Mouse (Mus musculus) cerebellum, postnatal 25 days (tissue): Measurements from ENCODE around the gene Laptm5.

Source experiments
- DNase-seq, 2 experiments: peaks; one replicate each; pipeline ENCODE4 v3.0.0; 2021; ENCODE audit warnings: mixed read lengths in 2 of 2

Laptm5 gene

GRCm38 (mm10) chr4:130921986-130922385, 9.1 kb downstream of the Laptm5 start:
- no peak for DNase-seq

- DNase-seq, result no peak
Measured at GRCm38 (mm10) chr4:130926274-130926673, 13.3 kb downstream of the Laptm5 start.

- DNase-seq, result no peak
Measured at GRCm38 (mm10) chr4:130927821-130928220, 14.9 kb downstream of the Laptm5 start.

- no peak for DNase-seq
Measured at GRCm38 (mm10) chr4:130942644-130943043, 29.7 kb downstream of the Laptm5 start.

- DNase-seq, result no peak
Measured at GRCm38 (mm10) chr4:130944112-130944511, 31.2 kb downstream of the Laptm5 start, which contains the start of gene Matn1. TSS of gene Matn1 (plus strand) at chr4:130944385.

- no peak for DNase-seq
Measured at GRCm38 (mm10) chr4:130944779-130945178, 31.9 kb downstream of the Laptm5 start.

- DNase-seq, result peak; percentile 37 to 40
Measured at GRCm38 (mm10) chr4:130947094-130947647, 34.2 kb downstream of the Laptm5 start.

GRCm38 (mm10) chr4:130949821-130950384, 37.0 kb downstream of the Laptm5 start:
- no peak for DNase-seq

- peak; percentile 60 to 79 for DNase-seq
Measured at GRCm38 (mm10) chr4:130952531-130952930, 39.6 kb downstream of the Laptm5 start.

GRCm38 (mm10) chr4:130957156-130957555, 44.2 kb downstream of the Laptm5 start:
- DNase-seq, result no peak

- DNase-seq, result no peak
Measured at GRCm38 (mm10) chr4:130958812-130959211, 45.9 kb downstream of the Laptm5 start.

- no peak for DNase-seq
Measured at GRCm38 (mm10) chr4:130959678-130960077, 46.8 kb downstream of the Laptm5 start.

- DNase-seq, result peak; percentile 96
Measured at GRCm38 (mm10) chr4:130960118-130960734, 47.3 kb downstream of the Laptm5 start.

- DNase-seq, result no peak
Measured at GRCm38 (mm10) chr4:130971278-130971677, 58.4 kb downstream of the Laptm5 start.

- DNase-seq, result peak; percentile 56 to 60
Measured at GRCm38 (mm10) chr4:130972421-130972829, 59.5 kb downstream of the Laptm5 start.

GRCm38 (mm10) chr4:130973332-130974263, 60.7 kb downstream of the Laptm5 start:
- no peak for DNase-seq

GRCm38 (mm10) chr4:130978981-130979380, 66.1 kb downstream of the Laptm5 start:
- DNase-seq, result no peak

- peak in 1 of 2 experiments; percentile 25 for DNase-seq
Measured at GRCm38 (mm10) chr4:130984416-130985182, 71.7 kb downstream of the Laptm5 start.
